Mouse (Mus musculus) midbrain, embryonic 12.5 days (tissue): ENCODE results near the gene Mia2. TPM values are rescaled to one million over a fixed set of nuclear protein-coding genes. Genes with fewer than 3 reads are reported as not detected.

Experiments
- ATAC-seq: fragments of 200-750 bp; cut with Nextera tagmentation; 2 replicates; pipeline ENCODE4 v1.8.0; 2017; ENCODE audit warnings: low read depth, moderate TSS enrichment, moderate library complexity; ENCODE audit not compliant: low FRiP score
- H3K27ac ChIP-seq: fragments of 300-500 bp; sonication (generic); replicated peaks from 2 replicates; pipeline ENCODE4 v1.5.1; 2016; ENCODE audit warnings: mild to moderate bottlenecking
- H3K27me3 ChIP-seq: fragments of 300-500 bp; sonication (generic); 2 replicates; pipeline ENCODE4 v1.6.1; 2016; ENCODE audit warnings: mild to moderate bottlenecking
- H3K36me3 ChIP-seq: fragments of 300-500 bp; sonication (generic); 2 replicates; pipeline ENCODE4 v1.6.1; 2016
- H3K4me1 ChIP-seq: fragments of 300-500 bp; sonication (generic); 2 replicates; pipeline ENCODE4 v1.6.1; 2016
- H3K4me2 ChIP-seq: fragments of 300-500 bp; sonication (generic); replicated peaks from 2 replicates; pipeline ENCODE4 v1.6.1; 2016; ENCODE audit warnings: mild to moderate bottlenecking, moderate library complexity
- H3K4me3 ChIP-seq: fragments of 300-500 bp; sonication (generic); 2 replicates; pipeline ENCODE4 v1.5.1; 2016; ENCODE audit warnings: mild to moderate bottlenecking
- H3K9ac ChIP-seq: fragments of 300-500 bp; sonication (generic); replicated peaks from 2 replicates; pipeline ENCODE4 v1.6.1; 2016; ENCODE audit warnings: mild to moderate bottlenecking, moderate library complexity
- H3K9me3 ChIP-seq: fragments of 300-500 bp; sonication (generic); 2 replicates; pipeline ENCODE4 v1.6.1; 2016; ENCODE audit warnings: mild to moderate bottlenecking
- WGBS: fragments of 180-500 bp; shearing (Covaris S2); methylation state at CpG from one replicate; pipeline ENCODE4 v1.1.7; 2016; 5-methylcytosine and 5-hydroxymethylcytosine counted together
- polyA plus RNA-seq: library from polyadenylated mRNA; unstranded; fragments of >200 nt; fragmentation: Nextera tagmentation; extraction: Ambion mirVana; gene quantifications from 2 replicates; pipeline ENCODE4 v1.2.1, GENCODE M21; 2016

Gene Mia2
- polyA plus RNA-seq, 1 experiment from 2014 or later: 47.8 TPM

DNA sequence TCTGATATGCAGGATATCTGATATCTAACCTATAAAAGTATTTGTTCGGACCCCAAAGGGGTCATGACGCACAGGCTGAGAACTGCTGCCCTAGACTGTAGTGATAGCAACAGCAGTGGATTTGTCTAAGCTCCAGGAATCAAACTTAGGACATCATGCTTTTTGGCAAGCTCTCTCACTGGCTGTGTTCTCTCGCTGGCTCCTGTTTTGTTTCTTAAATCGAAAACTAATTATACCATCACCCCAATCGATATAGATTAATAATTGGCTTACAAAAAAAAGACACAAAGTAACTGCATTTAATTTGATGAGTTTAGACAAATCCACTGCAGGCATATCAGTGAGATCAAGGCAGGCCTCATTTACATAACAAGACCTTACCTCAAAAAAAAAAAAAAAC lies 10.9 kb downstream of the Mia2 start:
- H3K4me3 ChIP-seq: no peak overlapping the region
- ATAC-seq: no peak
- H3K36me3 ChIP-seq: no peaks in the 10 kb centered on the region
- H3K9me3 ChIP-seq: no peaks in the 10 kb centered on the region
- H3K27me3 ChIP-seq: no peaks in the 10 kb centered on the region
- H3K9ac ChIP-seq: no peak overlapping the region
- no peak overlapping the region for H3K4me2 ChIP-seq
- no peaks in the 10 kb centered on the region for H3K4me1 ChIP-seq
- H3K27ac ChIP-seq: no peak overlapping the region
- 92% methylated on average over 5 of the region's 5 CpGs for WGBS

DNA sequence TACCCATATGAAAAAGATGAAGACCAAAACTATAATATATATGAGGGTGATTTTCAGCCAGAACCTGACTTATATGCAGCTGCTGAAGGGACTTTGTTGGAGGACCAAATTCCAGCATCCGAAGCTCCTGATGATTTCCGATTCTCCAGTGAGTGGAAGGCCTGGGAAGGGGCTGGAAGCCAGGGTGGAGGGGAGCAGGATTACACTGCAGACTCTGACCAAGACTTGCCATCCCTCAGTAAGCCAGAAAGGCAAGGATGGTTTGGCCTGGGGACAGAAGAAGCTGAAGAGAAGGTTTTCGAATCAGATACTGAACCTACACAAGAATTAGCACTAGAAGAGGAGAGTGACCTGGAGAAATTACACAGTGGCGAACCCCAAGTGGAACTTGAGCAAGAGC lies 12.3 kb downstream of the Mia2 start:
- Histone ChIP-seq H3K36me3 (no peaks in the 10 kb centered on the region), H3K27ac (no peak overlapping the region), H3K9me3 (no peaks in the 10 kb centered on the region), H3K27me3 (no peaks in the 10 kb centered on the region), H3K9ac (no peak overlapping the region), H3K4me3 (no peak overlapping the region), H3K4me1 (no peaks in the 10 kb centered on the region), H3K4me2 (no peak overlapping the region)
- ATAC-seq: no peak
- 90% methylated on average over 4 of the region's 4 CpGs for WGBS

DNA sequence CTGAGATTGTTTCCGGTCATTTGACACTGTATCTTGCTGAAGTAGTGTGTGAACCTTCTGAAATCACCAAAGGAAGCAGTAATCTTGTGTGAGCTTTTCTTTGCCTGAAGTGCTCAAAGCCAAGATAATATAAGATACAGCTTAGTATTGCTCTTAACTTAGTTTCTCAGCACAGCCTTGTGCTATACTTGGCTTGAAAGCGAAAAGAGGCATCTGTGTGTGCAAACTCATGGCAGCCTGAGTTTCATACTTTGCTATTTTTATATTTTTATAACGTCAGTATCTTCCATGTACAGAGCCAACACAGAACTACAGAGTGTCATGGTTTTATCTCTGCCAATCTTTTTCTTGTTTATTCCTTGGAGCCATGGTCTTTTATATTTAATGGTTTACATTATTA lies 21.6 kb downstream of the Mia2 start:
- no peak overlapping the region for H3K4me3 ChIP-seq
- no peaks in the 10 kb centered on the region for H3K9me3 ChIP-seq
- H3K4me2 ChIP-seq: no peak overlapping the region
- no peaks in the 10 kb centered on the region for H3K4me1 ChIP-seq
- H3K27me3 ChIP-seq: no peaks in the 10 kb centered on the region
- ATAC-seq: no peak
- H3K36me3 ChIP-seq: no peaks in the 10 kb centered on the region
- H3K27ac ChIP-seq: no peak overlapping the region
- H3K9ac ChIP-seq: no peak overlapping the region
- 83% methylated on average over 3 of the region's 3 CpGs for WGBS

DNA sequence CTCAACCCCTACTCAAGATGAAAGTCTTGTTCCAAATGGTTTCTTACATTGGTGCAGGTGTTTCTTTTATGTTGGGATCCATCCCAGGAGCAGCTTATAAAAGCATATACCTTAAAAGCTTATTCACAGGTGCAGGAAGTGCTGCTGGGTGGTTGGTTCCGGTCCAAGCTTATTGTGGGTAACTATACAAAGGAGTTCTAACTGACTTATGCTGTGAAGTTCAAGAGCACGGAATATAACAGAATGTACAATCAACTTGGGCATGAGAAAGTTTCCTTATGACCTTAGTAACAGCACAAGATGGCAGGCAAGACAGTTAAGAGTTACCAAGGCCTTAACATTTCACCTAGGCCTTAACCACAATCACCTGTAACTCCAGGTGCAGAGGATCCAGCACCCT lies 29.8 kb downstream of the Mia2 start:
- Histone ChIP-seq H3K36me3 (no peaks in the 10 kb centered on the region), H3K27ac (no peak overlapping the region), H3K4me2 (no peak overlapping the region), H3K9me3 (no peaks in the 10 kb centered on the region), H3K4me3 (no peak overlapping the region), H3K4me1 (peaks cover 5% of the 10 kb centered on the region), H3K9ac (no peak overlapping the region), H3K27me3 (no peaks in the 10 kb centered on the region)
- no peak for ATAC-seq
- WGBS: 90% methylated on average over 2 of the region's 2 CpGs

DNA sequence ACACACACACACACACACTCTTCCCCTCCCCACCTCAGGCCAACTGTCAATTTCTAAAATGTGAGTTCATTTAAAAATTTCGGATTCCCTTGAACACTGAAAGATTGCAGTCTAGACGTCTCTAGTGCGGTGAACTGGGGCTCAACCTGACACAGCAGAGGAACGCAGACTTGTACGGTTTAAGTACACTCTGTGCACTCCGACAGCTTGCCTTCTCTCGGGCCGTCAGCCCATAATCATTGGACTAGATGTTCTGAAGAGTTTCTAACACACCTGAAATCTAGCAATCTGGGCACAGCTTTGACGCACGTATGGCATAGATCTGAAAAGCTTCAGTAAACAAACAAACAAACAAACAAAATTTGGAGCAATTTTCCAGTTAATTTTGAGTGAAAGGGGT lies 32.9 kb downstream of the Mia2 start:
- ATAC-seq: no peak
- H3K9ac ChIP-seq: no peak overlapping the region
- no peaks in the 10 kb centered on the region for H3K9me3 ChIP-seq
- no peak overlapping the region for H3K27ac ChIP-seq
- H3K27me3 ChIP-seq: no peaks in the 10 kb centered on the region
- H3K4me2 ChIP-seq: no peak overlapping the region
- no peaks in the 10 kb centered on the region for H3K36me3 ChIP-seq
- 84% methylated on average over 10 of the region's 10 CpGs for WGBS
- peaks cover 21% of the 10 kb centered on the region for H3K4me1 ChIP-seq
- H3K4me3 ChIP-seq: no peak overlapping the region

DNA sequence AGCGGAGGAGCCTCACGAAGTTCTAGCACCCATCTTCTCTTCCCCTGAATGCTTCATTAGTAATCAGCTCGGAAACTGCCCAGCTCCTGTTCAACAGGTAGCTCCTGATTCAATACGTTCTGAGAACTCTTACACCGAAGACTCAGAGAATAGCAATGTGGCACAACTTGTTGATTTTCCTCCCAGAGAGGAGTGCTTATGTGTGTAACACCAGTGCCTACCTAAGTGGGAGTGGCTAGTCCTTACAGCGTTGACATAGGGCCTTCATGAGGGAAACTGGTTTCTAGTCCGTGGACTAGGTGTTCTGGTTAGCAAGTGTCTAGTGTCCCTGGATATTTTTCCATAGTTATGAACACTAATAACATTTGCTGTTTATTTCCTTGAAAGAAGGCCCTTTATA lies 33.4 kb downstream of the Mia2 start:
- Histone ChIP-seq H3K4me2 (no peak overlapping the region), H3K27ac (no peak overlapping the region), H3K4me3 (no peak overlapping the region), H3K36me3 (no peaks in the 10 kb centered on the region), H3K27me3 (no peaks in the 10 kb centered on the region), H3K9me3 (no peaks in the 10 kb centered on the region), H3K9ac (no peak overlapping the region), H3K4me1 (peaks cover 21% of the 10 kb centered on the region)
- 58% methylated on average over 7 of the region's 7 CpGs for WGBS
- ATAC-seq: no peak

DNA sequence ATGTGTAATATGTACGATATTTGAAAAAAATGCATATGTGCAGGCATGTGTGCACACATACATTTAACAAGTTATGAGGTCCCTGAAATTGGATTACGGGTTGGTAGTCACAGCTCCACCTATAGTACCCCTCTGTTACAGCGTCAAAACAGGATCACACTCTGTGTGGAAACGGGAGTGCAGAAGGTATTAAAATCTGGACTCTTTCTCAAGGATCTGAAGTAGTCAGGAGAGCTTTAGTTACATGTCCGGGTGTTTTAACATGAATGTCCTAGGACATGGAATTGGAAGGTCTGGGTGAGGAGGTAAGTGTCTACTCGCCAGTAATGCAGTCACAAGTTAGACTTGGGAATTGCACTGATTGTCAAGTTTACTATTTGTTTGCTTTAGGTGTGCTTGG lies 34.0 kb downstream of the Mia2 start:
- H3K9me3 ChIP-seq: no peaks in the 10 kb centered on the region
- H3K4me1 ChIP-seq: peaks cover 21% of the 10 kb centered on the region
- 11% methylated on average over 6 of the region's 6 CpGs for WGBS
- H3K27ac ChIP-seq: 0 out of 2 replicates have a peak overlapping the region, but pooled peaks have one; percentile 27
- ATAC-seq: no peak
- no peak overlapping the region for H3K9ac ChIP-seq
- no peaks in the 10 kb centered on the region for H3K36me3 ChIP-seq
- peak overlapping the region; percentile 88 for H3K4me3 ChIP-seq
- peak overlapping the region; percentile 71 for H3K4me2 ChIP-seq
- H3K27me3 ChIP-seq: no peaks in the 10 kb centered on the region

DNA sequence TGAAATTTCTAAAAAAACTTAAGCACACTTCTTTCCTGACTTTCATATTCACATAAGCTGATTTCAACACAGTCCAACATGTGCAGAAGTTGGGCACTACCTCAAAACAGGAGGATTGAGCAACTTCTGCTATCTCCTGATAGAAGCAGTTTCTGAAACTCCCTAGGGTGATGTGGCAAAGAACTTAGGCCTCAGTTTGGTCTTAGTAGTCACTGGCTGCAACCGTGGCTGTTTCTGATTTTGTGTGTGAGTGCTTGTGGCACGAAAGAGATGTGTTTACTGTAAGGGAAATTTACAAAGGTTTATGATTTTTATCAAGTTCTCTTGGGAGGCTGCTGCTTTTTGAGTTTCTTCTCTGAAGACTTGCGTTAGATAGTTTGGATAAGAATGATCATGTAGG lies 34.6 kb downstream of the Mia2 start:
- no peaks in the 10 kb centered on the region for H3K27me3 ChIP-seq
- H3K4me2 ChIP-seq: peak overlapping the region; percentile 71
- H3K9ac ChIP-seq: peak overlapping the region; percentile 86
- peak overlapping the region; percentile 88 for H3K4me3 ChIP-seq
- no peaks in the 10 kb centered on the region for H3K36me3 ChIP-seq
- no peaks in the 10 kb centered on the region for H3K9me3 ChIP-seq
- H3K4me1 ChIP-seq: peaks cover 21% of the 10 kb centered on the region
- 23% methylated on average over 3 of the region's 3 CpGs for WGBS
- ATAC-seq: no peak
- H3K27ac ChIP-seq: peak overlapping the region; percentile 93

DNA sequence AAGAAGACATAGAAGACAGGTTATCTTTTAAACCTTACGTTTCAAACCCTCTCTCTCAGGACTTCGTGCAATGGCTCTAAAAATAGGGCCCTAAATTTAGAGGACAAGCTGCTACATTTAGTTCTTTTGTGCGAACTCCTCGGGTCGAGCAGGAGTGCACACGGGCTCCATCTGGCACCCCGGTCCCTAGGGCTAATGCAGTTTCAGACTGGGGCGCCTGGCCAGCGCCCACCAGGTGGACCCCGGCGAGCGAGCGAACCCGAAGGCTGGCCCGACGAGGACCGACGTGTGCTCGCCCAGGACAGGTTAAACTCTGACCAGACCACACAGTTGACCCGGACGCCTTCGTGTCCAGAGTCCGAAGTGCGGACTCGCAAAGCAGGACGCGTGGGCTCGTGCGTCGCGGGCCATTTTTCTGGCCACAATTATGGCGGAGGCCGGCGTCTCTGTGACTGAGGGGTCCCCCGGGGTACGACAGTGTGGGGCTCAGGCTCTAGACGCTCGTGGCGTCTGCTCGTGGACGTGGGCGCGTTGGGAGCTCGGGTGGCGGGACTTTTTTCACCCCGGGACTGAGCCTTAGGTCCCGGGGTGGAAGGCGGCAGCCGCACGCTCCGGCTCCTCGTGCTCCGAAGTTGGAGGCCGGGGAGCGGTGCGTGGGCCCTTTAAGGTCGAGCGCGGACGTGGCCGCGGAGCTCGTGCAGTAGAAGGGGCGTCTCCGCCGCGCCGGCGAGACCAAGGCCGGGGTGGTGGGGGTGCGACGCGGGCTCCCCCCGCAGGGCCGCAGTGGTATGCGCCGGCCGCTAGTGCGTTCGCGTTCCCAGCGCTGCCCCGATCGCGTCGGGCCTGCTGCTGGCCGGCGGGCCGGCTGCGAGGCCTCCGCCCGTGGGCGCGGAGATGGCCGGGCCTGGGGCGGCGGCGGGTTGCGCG lies 35.3 kb downstream of the Mia2 start:
- Histone ChIP-seq H3K9me3 (no peaks in the 10 kb centered on the region), H3K4me2 (peak overlapping the region; percentile 71), H3K9ac (peak overlapping the region; percentile 86), H3K4me3 (peak overlapping the region; percentile 88), H3K27me3 (no peaks in the 10 kb centered on the region), H3K36me3 (no peaks in the 10 kb centered on the region), H3K27ac (peak overlapping the region; percentile 93), H3K4me1 (peaks cover 21% of the 10 kb centered on the region)
- peak; percentile 96 for ATAC-seq
- WGBS: under 1% methylated on average over 88 of the region's 100 CpGs

DNA sequence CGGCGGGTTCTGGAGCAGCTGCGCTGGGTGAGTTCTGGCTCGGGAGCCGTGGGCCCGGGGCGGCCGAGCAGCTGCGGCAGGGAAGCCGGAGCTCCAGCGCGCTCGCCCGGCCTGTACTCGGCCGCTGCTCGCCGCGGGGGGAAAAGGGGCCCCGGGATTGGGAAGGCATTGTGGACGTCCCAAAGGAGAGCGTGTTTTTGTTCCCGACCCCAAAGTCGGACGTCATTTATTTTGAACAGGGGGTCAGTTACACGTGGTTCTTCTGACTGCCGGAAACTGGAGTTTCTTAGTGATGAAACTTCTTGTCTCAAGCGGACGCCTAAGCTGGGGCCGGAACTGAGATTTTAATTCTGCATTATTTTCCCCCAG lies 36.0 kb downstream of the Mia2 start:
- Histone ChIP-seq H3K27ac (peak overlapping the region; percentile 93), H3K9ac (peak overlapping the region; percentile 86), H3K4me1 (peaks cover 21% of the 10 kb centered on the region), H3K4me3 (peak overlapping the region; percentile 88), H3K36me3 (no peaks in the 10 kb centered on the region), H3K9me3 (no peaks in the 10 kb centered on the region), H3K27me3 (no peaks in the 10 kb centered on the region), H3K4me2 (peak overlapping the region; percentile 71)
- peak; percentile 73 for ATAC-seq
- WGBS: under 1% methylated on average over 30 of the region's 30 CpGs

DNA sequence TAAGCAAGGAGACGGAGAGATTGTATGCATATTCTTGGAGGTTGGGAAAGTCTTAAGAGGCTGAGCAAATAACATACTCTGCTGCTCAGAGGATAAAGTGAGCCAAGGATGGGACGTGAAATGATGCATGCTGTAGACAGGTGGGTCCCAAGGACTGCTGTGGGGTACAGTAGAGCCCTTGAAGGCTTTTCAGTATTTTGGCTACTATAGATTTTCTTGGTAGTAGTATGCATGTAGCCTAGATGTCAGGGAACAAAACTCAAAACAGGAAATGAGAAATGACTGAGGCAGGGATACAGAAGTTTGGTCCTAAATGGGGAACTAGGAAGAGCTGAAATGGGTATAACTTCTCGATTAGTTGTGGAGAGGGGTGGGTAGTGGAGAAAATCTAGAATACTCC lies 36.9 kb downstream of the Mia2 start:
- peak overlapping the region; percentile 71 for H3K4me2 ChIP-seq
- peak overlapping the region; percentile 88 for H3K4me3 ChIP-seq
- H3K9me3 ChIP-seq: no peaks in the 10 kb centered on the region
- H3K27ac ChIP-seq: no peak overlapping the region
- H3K4me1 ChIP-seq: peaks cover 21% of the 10 kb centered on the region
- H3K36me3 ChIP-seq: no peaks in the 10 kb centered on the region
- peak overlapping the region; percentile 86 for H3K9ac ChIP-seq
- ATAC-seq: no peak
- 49% methylated on average over 3 of the region's 3 CpGs for WGBS
- no peaks in the 10 kb centered on the region for H3K27me3 ChIP-seq

DNA sequence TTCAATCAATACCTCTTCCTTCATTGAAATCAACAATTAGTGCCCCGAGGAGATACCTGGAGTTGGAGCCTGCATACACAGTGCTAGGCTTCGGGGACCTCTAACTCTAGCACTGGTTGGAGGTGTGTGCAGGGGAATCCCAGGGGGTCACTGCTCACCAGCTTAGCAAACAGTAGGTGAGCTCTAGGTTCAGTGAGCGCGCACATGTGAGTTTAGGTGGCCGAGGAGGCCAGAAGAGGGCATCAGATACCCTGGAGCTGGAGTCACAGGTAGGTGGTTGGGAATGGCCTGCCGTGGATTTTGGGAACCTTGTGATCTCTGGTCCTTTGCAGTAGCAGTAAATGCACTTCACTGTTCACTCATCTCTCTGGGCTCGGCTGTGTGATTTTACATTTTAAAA lies 37.3 kb downstream of the Mia2 start:
- peak overlapping the region; percentile 71 for H3K4me2 ChIP-seq

More for the DNA sequence above, 37.3 kb downstream of the Mia2 start:
- no peak for ATAC-seq
- WGBS: 86% methylated on average over 7 of the region's 7 CpGs
- Histone ChIP-seq H3K27me3 (no peaks in the 10 kb centered on the region), H3K9ac (no peak overlapping the region), H3K27ac (no peak overlapping the region), H3K36me3 (0 out of 2 replicates have a peak, but pooled peaks cover 4% of the 10 kb centered on the region), H3K9me3 (no peaks in the 10 kb centered on the region), H3K4me3 (no peak overlapping the region), H3K4me1 (peaks cover 21% of the 10 kb centered on the region)
